Mouse (Mus musculus) limb, embryonic 15.5 days (tissue): ENCODE results near the gene Zbtb43. TPM values are rescaled to one million over a fixed set of nuclear protein-coding genes. Genes with fewer than 3 reads are reported as not detected.

Experiments used
- ATAC-seq: fragments of 200-750 bp; cut with Nextera tagmentation; 2 replicates; pipeline ENCODE4 v1.8.0; 2017; ENCODE audit warnings: low read depth, moderate TSS enrichment; ENCODE audit not compliant: insufficient number of reproducible peaks, low FRiP score, low TSS enrichment
- H3K27ac ChIP-seq: fragments of 300-500 bp; sonication (generic); 2 replicates; pipeline ENCODE4 v1.5.1; 2015; ENCODE audit warnings: moderate library complexity, mild to moderate bottlenecking, inconsistent platforms
- H3K27me3 ChIP-seq: fragments of 300-500 bp; sonication (generic); 2 replicates; pipeline ENCODE4 v1.6.1; 2015; ENCODE audit warnings: inconsistent platforms
- H3K36me3 ChIP-seq: fragments of 300-500 bp; sonication (generic); 2 replicates; pipeline ENCODE4 v1.6.1; 2015; ENCODE audit warnings: inconsistent platforms
- H3K4me1 ChIP-seq: fragments of 300-500 bp; sonication (generic); 2 replicates; pipeline ENCODE4 v1.6.1; 2015; ENCODE audit warnings: inconsistent platforms
- H3K4me2 ChIP-seq: fragments of 300-500 bp; sonication (generic); 2 replicates; pipeline ENCODE4 v1.6.1; 2015; ENCODE audit warnings: mild to moderate bottlenecking, inconsistent platforms
- H3K4me3 ChIP-seq: fragments of 300-500 bp; sonication (generic); 2 replicates; pipeline ENCODE4 v1.5.1; 2015; ENCODE audit warnings: mild to moderate bottlenecking, inconsistent platforms
- H3K9ac ChIP-seq: fragments of 300-500 bp; sonication (generic); 2 replicates; pipeline ENCODE4 v1.6.1; 2015; ENCODE audit warnings: inconsistent platforms
- H3K9me3 ChIP-seq: fragments of 300-500 bp; sonication (generic); 2 replicates; pipeline ENCODE4 v1.6.1; 2016; ENCODE audit warnings: inconsistent platforms
- WGBS: fragments of 180-500 bp; shearing (Covaris S2); methylation state at CpG from one replicate; pipeline ENCODE4 v1.1.7; 2015; 5-methylcytosine and 5-hydroxymethylcytosine counted together
- polyA plus RNA-seq: library from polyadenylated mRNA; unstranded; fragments of >200 nt; fragmentation: Nextera tagmentation; extraction: Ambion mirVana; gene quantifications from 2 replicates; pipeline ENCODE4 v1.2.1, GENCODE M21; 2015

Zbtb43 gene
- polyA plus RNA-seq, 1 experiment from 2014 or later = 19.0 TPM

- no peak for ATAC-seq
- Histone ChIP-seq H3K9me3 (no peaks in the 10 kb centered on the region), H3K36me3 (peaks cover 53% of the 10 kb centered on the region), H3K4me1 (no peaks in the 10 kb centered on the region), H3K9ac (no peak overlapping the region), H3K27ac (no peak overlapping the region), H3K27me3 (no peaks in the 10 kb centered on the region), H3K4me2 (no peak overlapping the region), H3K4me3 (no peak overlapping the region)
- whole genome bisulfite sequencing = 85% methylated on average over 13 of the region's 13 CpGs
Measured at GRCm38 (mm10) chr2:33414019-33414418, 54.3 kb downstream of the Zbtb43 start.

GRCm38 (mm10) chr2:33412111-33412510 is 56.2 kb downstream of the Zbtb43 start:
- no peak for ATAC-seq
- 82% methylated on average over 14 of the region's 14 CpGs for WGBS
- H3K9ac ChIP-seq = no peak overlapping the region
- no peaks in the 10 kb centered on the region; the same call in 1 of the 2 replicates for H3K4me1 ChIP-seq
- H3K27me3 ChIP-seq = no peaks in the 10 kb centered on the region
- H3K4me2 ChIP-seq = no peak overlapping the region
- H3K9me3 ChIP-seq = no peaks in the 10 kb centered on the region
- H3K27ac ChIP-seq = no peak overlapping the region
- H3K4me3 ChIP-seq = no peak overlapping the region
- peaks cover 57% of the 10 kb centered on the region for H3K36me3 ChIP-seq

GRCm38 (mm10) chr2:33403511-33404003 is 64.8 kb downstream of the Zbtb43 start:
- H3K27me3 ChIP-seq = no peaks in the 10 kb centered on the region
- no peak overlapping the region for H3K4me3 ChIP-seq
- no peaks in the 10 kb centered on the region for H3K9me3 ChIP-seq
- H3K36me3 ChIP-seq = peaks cover 11% of the 10 kb centered on the region; the same call in 1 of the 2 replicates
- no peak overlapping the region for H3K9ac ChIP-seq
- no peak overlapping the region for H3K27ac ChIP-seq
- no peak overlapping the region for H3K4me2 ChIP-seq
- H3K4me1 ChIP-seq = no peaks in the 10 kb centered on the region; the same call in 1 of the 2 replicates
- no peak for ATAC-seq
- 79% methylated on average over 4 of the region's 4 CpGs for WGBS

GRCm38 (mm10) chr2:33402638-33403037 is 65.7 kb downstream of the Zbtb43 start:
- 60% methylated on average over 5 of the region's 5 CpGs for WGBS
- no peaks in the 10 kb centered on the region for H3K4me1 ChIP-seq
- H3K36me3 ChIP-seq = peaks cover 7% of the 10 kb centered on the region; the same call in 1 of the 2 replicates
- H3K27ac ChIP-seq = no peak overlapping the region
- no peak overlapping the region for H3K4me2 ChIP-seq
- ATAC-seq = no peak
- H3K9me3 ChIP-seq = no peaks in the 10 kb centered on the region
- H3K27me3 ChIP-seq = no peaks in the 10 kb centered on the region
- H3K4me3 ChIP-seq = no peak overlapping the region
- H3K9ac ChIP-seq = no peak overlapping the region

- no peak for ATAC-seq
- Histone ChIP-seq H3K27me3 (no peaks in the 10 kb centered on the region), H3K36me3 (peaks cover 7% of the 10 kb centered on the region; the same call in 1 of the 2 replicates), H3K4me3 (no peak overlapping the region), H3K4me1 (no peaks in the 10 kb centered on the region), H3K4me2 (no peak overlapping the region), H3K9me3 (no peaks in the 10 kb centered on the region), H3K9ac (no peak overlapping the region), H3K27ac (no peak overlapping the region)
- 35% methylated on average over 7 of the region's 7 CpGs for WGBS
Measured at GRCm38 (mm10) chr2:33402236-33402635, 66.1 kb downstream of the Zbtb43 start.

- Histone ChIP-seq H3K9me3 (no peaks in the 10 kb centered on the region), H3K4me1 (no peaks in the 10 kb centered on the region), H3K36me3 (peaks cover 3% of the 10 kb centered on the region; the same call in 1 of the 2 replicates), H3K4me3 (no peak overlapping the region), H3K4me2 (no peak overlapping the region), H3K27ac (no peak overlapping the region), H3K27me3 (no peaks in the 10 kb centered on the region), H3K9ac (no peak overlapping the region)
- no peak for ATAC-seq
- WGBS = 32% methylated on average over 3 of the region's 3 CpGs
Measured at GRCm38 (mm10) chr2:33401217-33401616, 67.1 kb downstream of the Zbtb43 start.

GRCm38 (mm10) chr2:33400541-33400940 is 67.8 kb downstream of the Zbtb43 start:
- H3K4me3 ChIP-seq = no peak overlapping the region
- H3K27ac ChIP-seq = no peak overlapping the region
- WGBS = 74% methylated on average over 5 of the region's 5 CpGs
- H3K27me3 ChIP-seq = no peaks in the 10 kb centered on the region
- no peaks in the 10 kb centered on the region for H3K4me1 ChIP-seq
- no peaks in the 10 kb centered on the region for H3K9me3 ChIP-seq
- no peaks in the 10 kb centered on the region for H3K36me3 ChIP-seq
- no peak overlapping the region for H3K9ac ChIP-seq
- no peak overlapping the region for H3K4me2 ChIP-seq
- no peak for ATAC-seq

Other genes with a start within 250 kb of the Zbtb43 start
- gene Ralgps1, start 97.1 kb downstream of the Zbtb43 start, polyA plus RNA-seq = 2.8 TPM in 2 replicates
- 6.5 and 7.1 TPM in 2 replicates for gene Zbtb34, start 37.2 kb downstream of the Zbtb43 start, polyA plus RNA-seq
- gene Lmx1b, start 172.0 kb upstream of the Zbtb43 start, polyA plus RNA-seq = 2.9 and 4.1 TPM in 2 replicates